Mouse (Mus musculus) liver, embryonic 14.5 days (tissue): Measurements from ENCODE around the gene Chadl.

Experiments
- CTCF ChIP-seq: IDR thresholded peaks from 2 replicates; pipeline ENCODE4 v1.5.1; 2016; ENCODE audit warnings: antibody characterized with exemption, low read depth, control low read depth
- EP300 ChIP-seq: IDR thresholded peaks from 2 replicates; pipeline ENCODE4 v1.6.1; 2016; ENCODE audit warnings: antibody characterized with exemption, low read depth

DNA sequence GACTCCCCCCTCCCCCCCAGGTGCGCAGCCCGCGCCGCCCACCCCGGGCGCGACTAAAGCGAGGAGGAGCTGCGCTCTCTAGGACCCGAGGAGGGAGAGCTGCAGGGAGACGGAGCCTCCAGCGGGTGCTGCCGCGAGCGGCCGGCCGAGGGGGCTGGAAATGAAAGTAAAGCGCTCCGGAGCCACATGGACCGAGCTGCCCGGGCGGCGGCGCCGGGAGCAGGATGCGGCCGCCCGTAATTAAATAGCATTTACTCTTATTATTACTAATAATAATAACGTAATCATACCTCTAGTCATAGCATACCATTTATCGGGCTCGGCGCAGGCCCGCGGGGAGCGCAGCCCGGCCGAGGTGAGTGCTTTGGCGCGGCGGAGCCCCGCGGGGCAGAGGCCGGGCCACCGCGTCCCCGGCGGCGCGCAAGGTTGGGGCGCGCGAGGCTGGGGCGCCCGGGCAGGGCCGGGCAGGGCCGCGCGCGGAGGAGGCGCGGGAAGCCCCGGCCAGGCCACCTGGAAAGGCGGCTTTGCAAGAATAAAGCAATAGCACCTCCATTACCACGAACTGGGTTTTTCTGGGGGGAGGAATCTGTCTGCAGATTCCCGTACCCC is 48.0 kb upstream of the Chadl start, which contains the start of the genes Zc3h7b and Rangap1:
- TF ChIP-seq EP300 (no peak), CTCF (no peak)
